Mouse (Mus musculus) megakaryocyte, embryonic 14.5 days (primary cell): ENCODE data around the gene Gm20379. TPM values are rescaled to one million over a fixed set of nuclear protein-coding genes. Genes with fewer than 3 reads are reported as not detected.

Source experiments
- H3K27me3 ChIP-seq: replicated peaks from 2 replicates; pipeline ENCODE3; 2012; ENCODE audit warnings: inconsistent platforms
- H3K36me3 ChIP-seq: replicated peaks from 2 replicates; pipeline ENCODE3; 2012; ENCODE audit warnings: low read length, inconsistent platforms, mixed read lengths
- H3K4me1 ChIP-seq: 2 replicates; pipeline ENCODE4 v1.6.1; 2012; ENCODE audit warnings: inconsistent platforms
- H3K4me3 ChIP-seq: replicated peaks from 2 replicates; pipeline ENCODE3; 2012; ENCODE audit warnings: moderate library complexity, mild to moderate bottlenecking, inconsistent platforms
- H3K9me3 ChIP-seq: 2 replicates; pipeline ENCODE4 v1.6.1; 2012; ENCODE audit warnings: inconsistent platforms
- FLI1 ChIP-seq: IDR thresholded peaks from 2 replicates; pipeline ENCODE4 v1.6.1; 2012; ENCODE audit warnings: low read length, inconsistent platforms, mixed read lengths
- GATA1 ChIP-seq: IDR thresholded peaks from 3 replicates; pipeline ENCODE4 v1.6.1; 2012; ENCODE audit warnings: mixed read lengths, low read length, inconsistent platforms, borderline replicate concordance
- polyA plus RNA-seq: library from polyadenylated mRNA; stranded (reverse); fragments of >175 nt; gene quantifications from 2 replicates; pipeline ENCODE4 v1.2.3, GENCODE M21; 2012; ENCODE audit warnings: low replicate concordance; ENCODE audit not compliant: insufficient read depth

Gm20379 gene
- polyA plus RNA-seq, 1 experiment = not detected

DNA sequence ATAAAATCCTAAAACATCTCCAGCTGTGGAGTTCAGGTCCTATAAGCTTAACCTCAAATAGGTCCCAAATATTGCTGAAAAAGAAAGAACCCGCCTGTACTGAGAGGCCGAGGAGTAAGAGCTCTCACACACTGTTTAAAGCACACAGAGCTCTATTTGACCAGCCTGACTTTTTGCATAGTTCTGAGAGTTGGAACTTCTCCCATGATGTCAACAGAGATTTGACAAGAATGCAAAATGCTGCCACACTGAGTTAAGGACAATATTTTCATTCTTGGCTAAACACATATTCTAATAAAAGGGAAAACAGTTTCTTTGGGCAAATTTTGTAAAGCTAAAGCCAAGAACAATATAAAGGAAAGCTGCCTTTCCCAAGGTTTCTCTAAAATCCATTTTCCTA, 8.8 kb upstream of the Gm20379 start:
- Histone ChIP-seq H3K36me3 (peaks cover 44% of the 10 kb centered on the region), H3K4me1 (peaks cover 3% of the 10 kb centered on the region; the same call in 1 of the 2 replicates), H3K4me3 (no peak overlapping the region), H3K27me3 (no peaks in the 10 kb centered on the region), H3K9me3 (no peaks in the 10 kb centered on the region)
- TF ChIP-seq GATA1 (no peak), FLI1 (no peak)

- Histone ChIP-seq H3K27me3 (no peaks in the 10 kb centered on the region), H3K4me3 (no peak overlapping the region)
These were observed 6.3 kb upstream of the Gm20379 start for GRCm38 (mm10) chr13:92299522-92299921.

GRCm38 (mm10) chr13:92301754-92302153, 4.0 kb upstream of the Gm20379 start:
- TF ChIP-seq FLI1 = no peak
- no peak for TF ChIP-seq GATA1
- Histone ChIP-seq H3K36me3 (peaks cover 42% of the 10 kb centered on the region), H3K27me3 (no peaks in the 10 kb centered on the region), H3K4me1 (no peaks in the 10 kb centered on the region), H3K4me3 (no peak overlapping the region), H3K9me3 (0 out of 2 replicates have a peak, but pooled peaks cover 3% of the 10 kb centered on the region)

More at GRCm38 (mm10) chr13:92299522-92299921, 6.3 kb upstream of the Gm20379 start:
- Histone ChIP-seq H3K9me3 (no peaks in the 10 kb centered on the region), H3K4me1 (no peaks in the 10 kb centered on the region), H3K36me3 (peaks cover 41% of the 10 kb centered on the region)
- TF ChIP-seq GATA1 (no peak), FLI1 (no peak)

- H3K4me3 ChIP-seq = no peak overlapping the region
- H3K27me3 ChIP-seq = no peaks in the 10 kb centered on the region
- H3K36me3 ChIP-seq = peaks cover 37% of the 10 kb centered on the region
- 0 out of 2 replicates have a peak, but pooled peaks cover 3% of the 10 kb centered on the region for H3K9me3 ChIP-seq
- TF ChIP-seq FLI1 (no peak), GATA1 (no peak)
- no peaks in the 10 kb centered on the region for H3K4me1 ChIP-seq
These were observed 3.3 kb upstream of the Gm20379 start for GRCm38 (mm10) chr13:92302466-92302865.

GRCm38 (mm10) chr13:92303062-92303948, 2.5 kb upstream of the Gm20379 start:
- Histone ChIP-seq H3K27me3 (no peaks in the 10 kb centered on the region), H3K4me1 (no peaks in the 10 kb centered on the region), H3K36me3 (peaks cover 45% of the 10 kb centered on the region), H3K9me3 (0 out of 2 replicates have a peak, but pooled peaks cover 3% of the 10 kb centered on the region), H3K4me3 (no peak overlapping the region)
- TF ChIP-seq GATA1 (no peak), FLI1 (no peak)

- H3K9me3 ChIP-seq = 0 out of 2 replicates have a peak, but pooled peaks cover 3% of the 10 kb centered on the region
- no peak overlapping the region for H3K4me3 ChIP-seq
- H3K27me3 ChIP-seq = no peaks in the 10 kb centered on the region
- TF ChIP-seq GATA1 (no peak), FLI1 (no peak)
- no peaks in the 10 kb centered on the region for H3K4me1 ChIP-seq
- peaks cover 46% of the 10 kb centered on the region for H3K36me3 ChIP-seq
These were observed 1.5 kb upstream of the Gm20379 start for GRCm38 (mm10) chr13:92304291-92304690.

DNA sequence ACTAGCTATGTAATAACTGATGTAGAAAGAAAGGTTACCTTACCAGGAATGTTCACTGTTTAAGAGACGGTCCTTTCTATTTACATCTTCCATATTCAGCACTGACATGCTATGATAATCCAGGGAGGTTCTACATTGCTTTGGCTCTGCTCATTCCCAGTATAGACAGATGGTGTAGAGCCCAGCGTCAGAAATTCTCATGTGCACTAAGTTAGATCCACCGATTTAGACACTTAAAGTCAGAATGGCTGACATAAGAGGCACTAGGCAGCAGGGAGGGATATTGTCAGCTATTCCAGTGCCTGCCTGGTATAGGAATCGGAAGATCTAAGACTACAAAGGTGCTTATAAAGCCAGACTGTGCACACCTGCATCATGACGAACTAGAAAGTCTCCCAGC, 8.8 kb downstream of the Gm20379 start:
- H3K9me3 ChIP-seq = no peaks in the 10 kb centered on the region
- no peak for TF ChIP-seq GATA1
- no peak for TF ChIP-seq FLI1
- H3K27me3 ChIP-seq = no peaks in the 10 kb centered on the region
- no peak overlapping the region for H3K4me3 ChIP-seq
- H3K36me3 ChIP-seq = peaks cover 27% of the 10 kb centered on the region
- peaks cover 11% of the 10 kb centered on the region; the same call in 1 of the 2 replicates for H3K4me1 ChIP-seq

DNA sequence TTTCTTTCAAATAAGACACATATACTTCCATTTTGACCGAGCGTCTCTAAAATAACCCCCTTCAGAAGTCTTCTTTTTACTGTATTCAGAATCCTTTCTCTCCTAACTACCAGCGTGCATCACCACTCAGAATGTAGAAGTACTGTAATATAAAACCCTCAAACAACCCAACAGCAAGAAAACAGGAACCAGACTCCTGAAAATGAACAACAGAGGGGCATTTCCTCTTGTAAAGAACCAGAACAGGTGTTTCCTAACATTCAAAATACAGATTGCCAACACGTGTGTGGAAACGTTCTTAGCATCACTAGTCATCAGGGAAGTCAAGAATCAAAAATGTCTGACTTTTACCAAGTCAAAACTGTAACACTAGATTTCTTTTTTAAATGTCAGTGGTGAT, 15.0 kb downstream of the Gm20379 start:
- Histone ChIP-seq H3K36me3 (peaks cover 24% of the 10 kb centered on the region), H3K9me3 (no peaks in the 10 kb centered on the region), H3K4me3 (no peak overlapping the region), H3K27me3 (no peaks in the 10 kb centered on the region), H3K4me1 (peaks cover 30% of the 10 kb centered on the region)
- TF ChIP-seq GATA1 (no peak), FLI1 (no peak)

GRCm38 (mm10) chr13:92326030-92326429, 20.2 kb downstream of the Gm20379 start:
- no peak for TF ChIP-seq FLI1
- TF ChIP-seq GATA1 = no peak
- peak overlapping the region; percentile 74 for H3K4me3 ChIP-seq
- H3K4me1 ChIP-seq = peaks cover 63% of the 10 kb centered on the region
- peaks cover 22% of the 10 kb centered on the region for H3K36me3 ChIP-seq
- no peaks in the 10 kb centered on the region for H3K27me3 ChIP-seq
- no peaks in the 10 kb centered on the region for H3K9me3 ChIP-seq

GRCm38 (mm10) chr13:92328000-92328399, 22.2 kb downstream of the Gm20379 start:
- no peak for TF ChIP-seq GATA1
- no peak for TF ChIP-seq FLI1
- Histone ChIP-seq H3K36me3 (peaks cover 19% of the 10 kb centered on the region), H3K4me3 (no peak overlapping the region)

More at GRCm38 (mm10) chr13:92328000-92328399, 22.2 kb downstream of the Gm20379 start:
- H3K4me1 ChIP-seq = peaks cover 71% of the 10 kb centered on the region
- H3K9me3 ChIP-seq = no peaks in the 10 kb centered on the region
- H3K27me3 ChIP-seq = no peaks in the 10 kb centered on the region
